Mouse (Mus musculus): ENCODE measurements around the gene Ramp1.
A peak's percentile ranks its signal among the peaks of the same experiment; 100 is the strongest.

Gene Ramp1

DNA sequence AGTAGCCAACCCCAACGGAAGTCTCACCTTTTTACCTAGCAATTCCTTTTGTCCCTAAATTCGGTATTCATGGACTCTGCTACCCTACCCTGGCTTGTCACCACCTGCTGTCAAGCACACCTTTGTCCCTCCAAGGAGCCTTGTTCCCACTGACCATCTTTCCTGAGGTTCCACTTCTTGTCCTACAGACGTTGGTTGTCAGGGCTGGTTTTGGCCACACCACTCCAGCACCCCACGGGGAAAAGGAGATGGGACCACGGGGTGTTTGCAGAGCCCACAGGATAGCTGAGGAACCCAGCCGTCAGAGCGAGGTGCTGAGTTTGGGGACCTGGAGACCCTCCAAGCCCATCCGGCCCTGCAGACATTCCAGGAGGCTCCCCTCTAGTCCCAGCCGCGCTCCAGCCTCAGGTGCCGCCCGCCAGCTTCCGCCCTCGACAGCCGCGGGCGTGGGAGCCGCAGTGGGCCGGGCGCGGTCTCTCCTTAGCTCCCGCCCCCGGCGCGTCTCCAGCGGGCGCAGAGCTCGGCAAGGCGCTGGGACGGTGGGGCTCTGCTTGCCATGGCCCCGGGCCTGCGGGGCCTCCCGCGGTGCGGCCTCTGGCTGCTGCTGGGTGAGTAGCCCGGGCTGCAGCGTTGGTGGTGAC lies at the start of gene Ramp1:
Gene Ramp1 (plus strand): TSS at position 290 of the 641 bp plus-strand sequence.
- DNase-seq (ENCODE audit: low spot score in 2 of 2), result peak in 1 of 2 experiments; percentile 51

- DNase-seq (ENCODE audit: low spot score in 2 of 2), result no peak
Measured at GRCm38 (mm10) chr1:91137036-91137435, 42.6 kb upstream of the Ramp1 start.

- no peak for DNase-seq (ENCODE audit: low spot score in 2 of 2)
Measured at GRCm38 (mm10) chr1:91144813-91145212, 34.8 kb upstream of the Ramp1 start, which contains the start of gene Rbm44. TSS of gene Rbm44 (plus strand) at chr1:91145089.

DNA sequence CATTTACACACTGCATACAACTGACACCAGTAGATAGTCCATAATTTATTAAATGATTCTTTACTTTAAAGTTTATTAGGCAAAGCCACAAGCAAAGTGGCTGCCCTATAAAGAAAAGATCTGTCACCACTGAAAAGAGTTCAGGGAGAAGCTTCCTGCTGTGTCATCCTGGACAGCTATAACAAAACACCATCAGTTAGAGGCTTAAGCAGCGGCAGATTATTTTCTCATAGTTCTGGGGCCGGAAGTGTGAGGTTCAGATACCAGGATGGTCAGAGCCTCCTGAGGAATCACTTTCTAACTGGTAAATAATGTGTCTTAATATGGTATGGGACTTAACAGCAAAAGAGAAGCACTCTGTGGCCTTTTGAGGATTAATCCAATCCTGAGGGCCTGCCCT lies 28.1 kb upstream of the Ramp1 start:
- DNase-seq (ENCODE audit: low spot score in 2 of 2), result no peak

DNA sequence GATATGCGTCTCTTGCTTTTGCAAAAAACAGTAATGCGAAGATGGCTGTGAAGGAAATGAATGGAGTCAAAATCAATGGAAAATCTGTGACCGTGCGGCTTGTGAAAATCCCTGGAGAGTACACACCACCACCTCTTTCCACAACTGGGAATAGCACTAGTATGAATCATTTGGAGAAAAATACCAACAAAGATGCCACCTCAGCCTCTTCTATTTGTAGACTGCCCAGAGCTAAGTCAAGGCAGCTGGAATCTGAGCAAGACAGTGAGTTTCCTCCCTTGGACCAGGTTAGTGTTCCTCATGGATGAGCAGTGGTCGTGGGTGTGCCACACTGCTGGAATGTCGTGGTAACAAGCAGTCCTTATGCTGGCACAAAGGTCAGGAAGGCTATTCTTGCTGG lies 12.8 kb upstream of the Ramp1 start:
- DNase-seq (ENCODE audit: low spot score in 2 of 2), result no peak

- no peak for DNase-seq (ENCODE audit: low spot score in 2 of 2)
Measured at GRCm38 (mm10) chr1:91169157-91169556, 10.5 kb upstream of the Ramp1 start.

DNA sequence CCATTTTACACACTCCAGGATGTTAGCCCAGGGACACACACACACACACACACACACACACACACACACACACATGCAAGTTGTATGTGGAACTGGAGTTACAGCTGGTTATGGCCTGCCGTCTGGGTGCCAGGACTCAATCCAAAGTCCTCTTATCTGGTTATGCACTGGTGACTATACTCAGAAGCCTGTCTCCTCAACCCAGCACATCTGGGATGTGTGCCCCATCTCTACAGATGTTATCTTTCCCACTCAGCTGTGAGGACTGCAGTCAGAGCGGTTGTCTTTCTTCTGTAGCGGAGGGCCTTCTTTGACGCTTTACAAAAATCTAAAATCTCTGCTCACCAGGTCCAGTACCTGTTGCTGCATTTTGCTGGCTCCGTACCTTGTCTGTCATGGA lies 4.8 kb upstream of the Ramp1 start:
- no peak for DNase-seq (ENCODE audit: low spot score in 2 of 2)

GRCm38 (mm10) chr1:91176026-91176425 lies 3.6 kb upstream of the Ramp1 start:
- no peak for DNase-seq (ENCODE audit: low spot score in 2 of 2)

- DNase-seq (ENCODE audit: low spot score in 2 of 2), result no peak
Measured at GRCm38 (mm10) chr1:91176871-91177270, 2.8 kb upstream of the Ramp1 start.

- DNase-seq (ENCODE audit: low spot score in 2 of 2), result peak; percentile 75 to 77
Measured at GRCm38 (mm10) chr1:91179086-91179485, 536 bp upstream of the Ramp1 start.

DNA sequence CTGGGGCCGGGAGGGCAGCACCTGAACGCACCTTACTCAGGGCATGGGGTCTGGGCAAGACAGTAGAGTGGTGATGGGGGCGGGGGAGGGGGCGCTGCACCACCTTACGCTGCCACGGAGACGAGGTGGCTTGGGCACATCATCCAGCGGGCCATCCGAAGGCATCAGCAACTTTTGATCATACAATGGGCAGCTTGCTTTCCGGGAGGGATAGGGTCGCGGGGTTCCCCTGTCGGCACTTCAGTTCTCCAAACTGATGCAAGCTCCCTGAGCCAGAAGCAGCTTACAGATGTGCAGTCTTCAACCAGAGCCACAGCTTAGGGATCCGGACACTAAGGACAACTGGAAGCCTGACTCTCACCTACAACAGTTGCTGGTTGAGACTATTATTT lies 548 bp downstream of the Ramp1 start:
- DNase-seq (ENCODE audit: low spot score in 2 of 2), result no peak

GRCm38 (mm10) chr1:91180723-91181122 lies 1.1 kb downstream of the Ramp1 start:
- no peak for DNase-seq (ENCODE audit: low spot score in 2 of 2)

- DNase-seq (ENCODE audit: low spot score in 2 of 2), result no peak
Measured at GRCm38 (mm10) chr1:91181261-91181660, 1.6 kb downstream of the Ramp1 start.

DNA sequence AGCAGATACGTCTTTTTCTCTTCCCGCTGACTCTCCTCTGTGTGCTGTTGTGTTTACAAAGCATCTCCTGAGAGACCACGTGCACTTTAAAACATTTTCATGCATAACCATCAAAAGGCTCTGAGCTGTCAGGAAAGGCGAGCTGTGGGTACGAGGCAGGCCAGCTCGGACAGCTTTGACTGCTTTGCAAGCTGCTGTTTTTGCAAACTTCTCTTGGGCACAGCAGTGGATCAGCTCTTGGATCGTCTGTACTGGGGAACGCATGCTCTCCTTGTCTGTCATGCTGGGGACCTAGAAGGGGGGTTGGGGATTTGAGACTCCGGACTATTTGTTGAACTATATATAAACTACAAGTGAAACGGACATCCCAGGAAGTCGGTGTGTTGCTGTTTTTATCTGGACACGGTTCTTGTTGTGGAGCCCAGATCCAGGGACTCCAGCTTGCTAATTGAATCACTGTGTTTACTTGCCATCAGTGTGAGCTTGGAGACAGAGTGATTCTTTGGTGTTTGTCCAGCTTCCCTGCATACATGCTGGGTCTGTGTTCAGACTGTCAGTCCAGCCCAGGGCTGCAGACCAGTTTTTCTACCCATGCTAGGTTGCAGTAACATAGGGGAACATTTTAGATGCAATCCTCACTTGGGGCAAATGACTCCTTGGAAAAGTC lies 2.3 kb downstream of the Ramp1 start:
- DNase-seq (ENCODE audit: low spot score in 2 of 2), result no peak

GRCm38 (mm10) chr1:91183305-91183704 lies 3.7 kb downstream of the Ramp1 start:
- no peak for DNase-seq (ENCODE audit: low spot score in 2 of 2)

GRCm38 (mm10) chr1:91186677-91187076 lies 7.1 kb downstream of the Ramp1 start:
- DNase-seq (ENCODE audit: low spot score in 2 of 2), result no peak

DNA sequence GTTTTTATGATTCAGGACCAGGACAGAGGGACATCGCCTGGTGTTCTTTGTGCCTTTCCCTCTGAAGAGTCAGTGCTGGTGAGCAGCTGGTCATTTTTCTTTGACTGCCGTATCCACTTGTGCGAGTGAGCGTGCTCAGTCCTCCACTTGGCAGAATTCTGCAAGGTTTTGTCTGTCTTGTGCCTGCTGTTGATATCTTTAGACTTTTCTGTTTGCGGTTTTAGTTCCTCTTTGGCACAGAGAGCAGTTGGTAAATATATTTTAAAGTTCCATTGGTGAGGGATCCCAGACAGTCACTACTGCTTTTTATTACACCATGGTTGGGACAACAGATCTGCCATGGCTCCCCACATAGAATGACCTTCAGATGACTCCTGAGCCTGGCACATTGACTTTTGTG lies 7.7 kb downstream of the Ramp1 start:
- DNase-seq (ENCODE audit: low spot score in 2 of 2), result no peak

GRCm38 (mm10) chr1:91187786-91188640 lies 8.4 kb downstream of the Ramp1 start:
- DNase-seq (ENCODE audit: low spot score in 2 of 2), result no peak

DNA sequence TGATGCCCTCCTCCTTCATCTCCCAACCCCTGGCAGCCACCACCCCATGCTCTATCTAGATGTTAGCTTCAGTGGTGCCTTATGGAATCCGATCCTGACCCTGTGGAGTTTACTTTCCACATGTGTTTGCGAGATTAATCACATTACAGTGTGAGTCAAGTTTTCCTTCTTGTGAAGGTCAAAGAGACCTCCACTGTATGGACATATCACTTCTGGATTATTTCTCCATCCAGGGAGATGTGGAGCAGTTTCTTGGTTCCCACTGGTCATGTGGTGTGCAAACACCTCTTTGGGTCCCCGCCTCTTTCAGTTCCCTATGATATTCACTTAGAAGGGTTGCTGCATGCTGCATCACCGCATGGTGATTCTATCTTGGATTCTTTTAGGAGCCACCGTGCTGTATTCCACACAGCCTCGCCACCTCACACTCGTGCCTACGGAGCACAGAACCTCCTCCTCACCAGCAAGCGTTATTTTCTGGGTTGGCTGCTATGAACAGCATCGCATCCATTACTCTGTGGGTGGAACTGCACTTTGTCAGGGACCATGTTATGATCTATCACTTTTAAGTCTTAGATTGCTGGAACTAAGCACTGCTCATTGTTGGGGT lies 9.3 kb downstream of the Ramp1 start:
- DNase-seq (ENCODE audit: low spot score in 2 of 2), result peak; percentile 71 to 73

GRCm38 (mm10) chr1:91192184-91192583 lies 12.6 kb downstream of the Ramp1 start:
- no peak for DNase-seq (ENCODE audit: low spot score in 2 of 2)

DNA sequence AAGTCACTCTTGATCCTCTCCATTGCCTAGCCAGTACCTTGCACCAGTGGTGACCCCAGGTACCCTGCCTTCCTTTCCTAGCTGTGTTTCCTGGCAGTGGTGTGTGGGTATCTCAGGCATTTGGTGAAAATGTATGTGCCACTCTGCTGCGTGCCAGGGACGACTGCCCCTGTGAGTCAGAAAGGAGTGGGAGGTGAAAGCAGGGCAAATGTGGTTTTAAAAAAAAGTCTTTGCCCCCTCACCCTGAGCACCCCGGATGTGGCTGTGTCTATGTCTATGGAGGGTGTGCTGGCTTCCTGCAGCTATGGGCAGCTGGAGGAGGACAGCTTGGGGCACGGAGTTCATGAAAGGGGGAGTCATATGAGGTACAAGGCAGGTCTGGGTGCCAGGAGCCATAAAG lies 13.6 kb downstream of the Ramp1 start:
- DNase-seq (ENCODE audit: low spot score in 2 of 2), result no peak

GRCm38 (mm10) chr1:91193680-91194079 lies 14.1 kb downstream of the Ramp1 start:
- DNase-seq (ENCODE audit: low spot score in 2 of 2), result no peak
